Mouse (Mus musculus): ENCODE measurements around the gene Wdr11. TPM values are rescaled to one million over a fixed set of nuclear protein-coding genes. Genes with fewer than 3 reads are reported as not detected.
A peak's percentile ranks its signal among the peaks of the same experiment; 100 is the strongest.

The Wdr11 gene
- polyA plus RNA-seq, 1 experiment from 2014 or later, result 42.2 TPM

DNA sequence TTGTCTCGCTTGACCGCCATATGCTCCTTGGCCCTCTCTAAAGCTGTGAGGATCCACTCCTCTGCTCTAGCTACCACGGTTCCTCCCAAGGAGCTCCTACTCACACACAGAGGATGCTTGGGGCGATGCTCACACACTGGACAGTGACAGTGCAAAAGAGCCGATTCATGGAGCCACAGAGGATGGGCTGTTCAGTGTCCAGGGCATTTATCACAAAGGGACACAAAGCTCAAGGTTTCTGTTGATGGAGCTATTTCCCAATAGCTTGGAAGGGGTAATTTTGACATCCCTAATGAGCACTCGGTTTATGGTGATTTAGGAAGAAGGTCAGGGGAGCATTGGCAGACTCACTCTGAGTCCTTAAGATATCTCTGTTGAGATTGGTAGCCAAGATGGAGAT lies 84.2 kb downstream of the Wdr11 start:
- Histone ChIP-seq H3K36me3 (replicated peaks) (no peaks in the 10 kb centered on the region), H3K27me3 (replicated peaks; ENCODE audit: low read depth, poor library complexity, severe bottlenecking) (no peaks in the 10 kb centered on the region), H3K4me1 (peaks cover 17% of the 10 kb centered on the region), H3K4me3 (no peak overlapping the region), H3K27ac (replicated peaks) (no peak overlapping the region), H3K9me3 (no peaks in the 10 kb centered on the region)
- no peak for DNase-seq (ENCODE audit: low spot score)
- WGBS, result 90% methylated on average over 6 of the region's 6 CpGs

DNA sequence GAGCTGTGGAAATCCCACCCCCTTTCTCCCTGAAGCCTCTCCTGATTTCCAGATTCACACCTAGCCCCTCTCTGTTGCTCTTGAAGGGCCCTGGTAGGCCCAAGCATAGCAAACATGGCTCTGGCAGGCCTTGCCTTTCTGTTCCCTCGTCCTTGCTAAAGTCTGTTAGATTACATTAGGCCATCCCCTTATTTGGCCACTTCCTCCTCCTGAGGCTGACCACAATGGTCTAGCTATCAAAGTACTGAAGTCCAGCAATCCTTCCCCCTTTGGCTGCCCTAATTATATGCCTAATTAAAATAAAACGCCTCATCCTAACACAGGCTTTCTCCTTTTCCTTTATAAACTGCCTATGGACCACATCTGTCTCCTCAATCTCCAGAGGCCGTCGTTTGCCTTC lies 85.5 kb downstream of the Wdr11 start:
- H3K36me3 ChIP-seq (replicated peaks), result no peaks in the 10 kb centered on the region
- no peak overlapping the region; the same call in 1 of the 2 replicates for H3K27ac ChIP-seq (replicated peaks)
- WGBS, result 73% methylated on average over 4 of the region's 4 CpGs
- no peak for DNase-seq (ENCODE audit: low spot score)
- no peaks in the 10 kb centered on the region for H3K27me3 ChIP-seq (replicated peaks; ENCODE audit: low read depth, poor library complexity, severe bottlenecking)
- H3K4me1 ChIP-seq, result peaks cover 26% of the 10 kb centered on the region
- no peaks in the 10 kb centered on the region for H3K9me3 ChIP-seq
- H3K4me3 ChIP-seq, result no peak overlapping the region

DNA sequence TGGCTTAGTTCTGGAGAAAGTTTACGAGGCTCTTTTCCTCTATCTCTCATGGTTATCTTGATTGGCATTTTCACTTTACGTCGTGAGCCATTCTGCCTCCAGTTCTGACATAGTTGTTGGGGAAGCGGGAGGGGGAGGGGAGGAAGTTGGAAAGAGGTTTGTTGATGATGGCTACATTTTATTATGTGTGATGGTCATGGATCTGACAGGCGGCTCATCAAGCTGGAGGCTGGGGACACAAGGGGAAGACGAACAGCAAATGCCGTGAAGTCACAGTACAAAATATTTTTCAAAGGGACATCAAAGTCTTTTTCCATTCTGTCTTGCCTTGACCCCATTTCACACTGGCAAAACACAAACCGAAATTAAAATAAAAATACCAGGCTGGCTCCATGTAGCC lies 86.8 kb downstream of the Wdr11 start:
- WGBS, result 73% methylated on average over 8 of the region's 8 CpGs
- H3K4me1 ChIP-seq, result peaks cover 35% of the 10 kb centered on the region

DNA sequence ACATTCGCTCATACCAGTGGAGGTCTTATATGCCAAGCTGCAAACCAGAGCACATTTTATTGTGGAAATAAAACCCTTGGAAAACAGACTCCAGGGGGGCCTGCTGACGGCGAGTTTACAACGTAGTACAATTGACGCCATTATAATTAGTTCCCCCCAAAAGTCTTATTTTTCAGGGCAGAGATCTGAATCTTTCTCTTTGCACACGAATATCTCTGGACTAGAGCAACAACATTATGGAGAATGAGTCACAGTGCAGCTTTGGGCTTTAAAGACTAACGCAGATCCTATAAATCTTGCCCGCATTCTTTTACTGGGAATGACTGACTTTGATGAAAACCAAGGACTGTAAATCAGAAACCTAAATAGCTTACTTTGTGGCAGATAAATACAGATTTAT lies 87.3 kb downstream of the Wdr11 start:
- H3K4me1 ChIP-seq, result peaks cover 38% of the 10 kb centered on the region
- H3K36me3 ChIP-seq (replicated peaks), result no peaks in the 10 kb centered on the region
- no peaks in the 10 kb centered on the region; the same call in 1 of the 2 replicates for H3K27me3 ChIP-seq (replicated peaks; ENCODE audit: low read depth, poor library complexity, severe bottlenecking)
- H3K4me3 ChIP-seq, result no peak overlapping the region
- 82% methylated on average over 8 of the region's 8 CpGs for WGBS
- H3K27ac ChIP-seq (replicated peaks), result no peak overlapping the region
- no peak for DNase-seq (ENCODE audit: low spot score)
- H3K9me3 ChIP-seq, result no peaks in the 10 kb centered on the region

More for the DNA sequence above, 86.8 kb downstream of the Wdr11 start:
- no peaks in the 10 kb centered on the region for H3K9me3 ChIP-seq
- no peaks in the 10 kb centered on the region; the same call in 1 of the 2 replicates for H3K27me3 ChIP-seq (replicated peaks; ENCODE audit: low read depth, poor library complexity, severe bottlenecking)
- no peak overlapping the region for H3K4me3 ChIP-seq
- no peak overlapping the region for H3K27ac ChIP-seq (replicated peaks)
- H3K36me3 ChIP-seq (replicated peaks), result no peaks in the 10 kb centered on the region
- no peak for DNase-seq (ENCODE audit: low spot score)

DNA sequence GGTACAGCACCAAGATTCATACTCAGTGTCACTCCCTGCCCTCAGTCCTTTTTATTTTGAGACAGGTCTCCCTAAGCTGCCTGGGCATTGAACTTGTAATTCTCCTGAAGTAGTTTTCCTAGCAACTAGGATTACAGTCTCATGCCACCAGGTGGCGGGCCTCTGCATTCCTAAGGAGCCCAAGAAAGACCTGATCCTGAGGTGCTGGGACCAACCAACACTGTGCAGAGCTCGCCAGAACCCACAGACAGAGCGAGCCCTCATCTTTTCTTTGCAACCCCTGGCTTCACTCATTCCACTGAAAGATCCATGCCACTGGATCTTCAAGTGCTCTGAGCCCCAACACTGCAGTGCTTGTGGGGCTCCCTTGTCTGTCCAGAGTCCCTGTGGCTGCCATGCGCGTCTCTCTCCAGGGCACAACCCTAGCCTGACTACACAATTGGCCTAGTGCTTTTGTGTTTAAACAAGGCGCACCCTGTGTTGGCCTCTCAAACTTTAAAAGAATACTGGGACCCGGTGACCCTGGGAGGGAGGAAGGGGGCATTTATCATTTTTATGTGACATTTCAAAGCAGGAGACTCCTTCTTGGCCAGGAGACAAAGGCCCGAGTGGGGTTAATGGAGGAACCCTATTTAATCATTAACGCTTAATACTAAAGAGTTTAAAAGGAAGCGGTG lies 89.0 kb downstream of the Wdr11 start:
- WGBS, result 60% methylated on average over 10 of the region's 10 CpGs
- peak overlapping the region; percentile 32 for H3K27ac ChIP-seq (replicated peaks)
- H3K4me1 ChIP-seq, result peaks cover 44% of the 10 kb centered on the region
- no peak overlapping the region for H3K4me3 ChIP-seq
- H3K36me3 ChIP-seq (replicated peaks), result no peaks in the 10 kb centered on the region
- no peaks in the 10 kb centered on the region for H3K9me3 ChIP-seq
- H3K27me3 ChIP-seq (replicated peaks; ENCODE audit: low read depth, poor library complexity, severe bottlenecking), result no peaks in the 10 kb centered on the region; the same call in 1 of the 2 replicates
- DNase-seq (ENCODE audit: low spot score), result peak; percentile 74

DNA sequence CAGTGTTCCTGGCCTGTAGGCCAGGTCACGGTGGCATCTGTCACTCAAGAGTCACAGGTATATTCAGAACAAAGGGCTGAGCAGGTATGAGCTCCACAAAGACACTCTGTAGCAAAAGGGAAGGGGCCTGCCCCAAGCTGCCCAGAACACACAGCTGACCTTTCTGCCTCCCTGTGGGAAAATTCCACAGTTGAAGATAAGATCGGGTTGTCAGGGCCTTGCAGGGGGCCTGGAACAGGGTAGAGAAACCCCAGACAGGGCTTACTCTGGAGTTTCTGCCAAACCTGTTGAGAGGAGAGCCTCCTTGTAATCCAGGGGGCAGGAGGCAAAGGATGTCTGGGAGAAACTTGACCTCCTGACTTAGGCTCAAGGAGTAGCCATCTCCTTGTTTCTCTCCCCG lies 90.9 kb downstream of the Wdr11 start:
- WGBS, result 67% methylated on average over 3 of the region's 3 CpGs
- no peaks in the 10 kb centered on the region for H3K9me3 ChIP-seq
- no peaks in the 10 kb centered on the region; the same call in 1 of the 2 replicates for H3K27me3 ChIP-seq (replicated peaks; ENCODE audit: low read depth, poor library complexity, severe bottlenecking)
- H3K4me1 ChIP-seq, result peaks cover 49% of the 10 kb centered on the region
- no peaks in the 10 kb centered on the region for H3K36me3 ChIP-seq (replicated peaks)
- no peak for DNase-seq (ENCODE audit: low spot score)
- H3K4me3 ChIP-seq, result no peak overlapping the region
- peak overlapping the region; percentile 37; the same call in 1 of the 2 replicates for H3K27ac ChIP-seq (replicated peaks)

DNA sequence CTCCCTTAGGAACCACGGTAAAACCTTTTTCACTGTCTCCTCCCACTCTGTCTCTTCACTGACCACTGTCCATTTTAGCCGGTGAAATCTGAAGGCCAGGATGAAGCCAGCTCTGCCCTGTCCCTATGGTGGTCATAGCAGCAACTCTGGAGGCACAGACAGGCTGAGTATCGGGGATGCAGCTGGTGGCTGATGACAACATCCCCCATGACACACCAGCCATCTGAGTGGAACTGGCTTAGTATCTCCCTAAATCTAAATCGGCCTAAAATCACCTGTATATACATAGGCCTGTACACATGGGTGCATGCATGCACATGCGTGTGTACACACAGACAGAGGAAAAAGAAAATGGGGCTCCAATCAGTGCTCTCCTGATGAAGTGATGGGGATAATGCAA lies 93.7 kb downstream of the Wdr11 start:
- peak; percentile 5 for DNase-seq (ENCODE audit: low spot score)
- no peak overlapping the region for H3K4me3 ChIP-seq
- no peaks in the 10 kb centered on the region for H3K36me3 ChIP-seq (replicated peaks)
- no peaks in the 10 kb centered on the region for H3K9me3 ChIP-seq
- H3K27ac ChIP-seq (replicated peaks), result no peak overlapping the region
- WGBS, result 79% methylated on average over 5 of the region's 5 CpGs
- H3K27me3 ChIP-seq (replicated peaks; ENCODE audit: low read depth, poor library complexity, severe bottlenecking), result no peaks in the 10 kb centered on the region; the same call in 1 of the 2 replicates
- H3K4me1 ChIP-seq, result peaks cover 39% of the 10 kb centered on the region

Measured in embryonic facial prominence, embryonic 10.5 days (tissue).